Mouse (Mus musculus) liver, adult 2 months (tissue): ENCODE measurements at regions not wholly inside any gene's neighbourhood (a gene's known extent, or its start where the extent isn't known, plus 50 kb on each side); places are given as distances from the start of the nearest gene placed in this dataset.
"Not testable (repeated sequence)": the region's sequence is repeated elsewhere in the genome, so short reads cannot be mapped to it uniquely, and the experiment has no call there.

Source experiments
- CTCF ChIP-seq: fragments of 200-500 bp; IDR thresholded peaks from 2 replicates; pipeline ENCODE4 v1.5.1; 2011; ENCODE audit warnings: low read depth, low read length, control low read depth
- POLR2A ChIP-seq: fragments of 200-500 bp; IDR thresholded peaks from 2 replicates; pipeline ENCODE4 v1.6.1; 2011; ENCODE audit warnings: low read length, control low read depth; ENCODE audit not compliant: insufficient read depth; ENCODE audit errors: extremely low read depth

- not testable (repeated sequence) for TF ChIP-seq POLR2A, CTCF
These were observed 552.1 kb upstream of the Olfr1507 start for GRCm38 (mm10) chr14:53047683-53048082.
